Mouse (Mus musculus) right cerebral cortex, postnatal 14 days (tissue): ENCODE measurements around the gene Snai1.

Experiments
- DNase-seq: peaks from one replicate; pipeline ENCODE4 v3.0.0; 2022

Gene Snai1

GRCm38 (mm10) chr2:167528278-167528677 is 9.7 kb upstream of the Snai1 start:
- peak; percentile 42 for DNase-seq

- DNase-seq: no peak
Observed at GRCm38 (mm10) chr2:167529935-167530513, 8.0 kb upstream of the Snai1 start.

GRCm38 (mm10) chr2:167530536-167530935 is 7.5 kb upstream of the Snai1 start:
- no peak for DNase-seq

- DNase-seq: peak; percentile 48
Observed at GRCm38 (mm10) chr2:167532131-167532530, 5.9 kb upstream of the Snai1 start.

- DNase-seq: no peak
Observed at GRCm38 (mm10) chr2:167533880-167534279, 4.1 kb upstream of the Snai1 start.

GRCm38 (mm10) chr2:167536320-167536945 is 1.6 kb upstream of the Snai1 start:
- no peak for DNase-seq

- DNase-seq: no peak
Observed at GRCm38 (mm10) chr2:167538671-167539306, 794 bp downstream of the Snai1 start.

GRCm38 (mm10) chr2:167539536-167540476 is 1.8 kb downstream of the Snai1 start:
- no peak for DNase-seq

GRCm38 (mm10) chr2:167540477-167541110 is 2.6 kb downstream of the Snai1 start:
- no peak for DNase-seq

GRCm38 (mm10) chr2:167541324-167541723 is 3.3 kb downstream of the Snai1 start:
- no peak for DNase-seq

- DNase-seq: no peak
Observed at GRCm38 (mm10) chr2:167541761-167542160, 3.8 kb downstream of the Snai1 start.

GRCm38 (mm10) chr2:167542361-167542760 is 4.4 kb downstream of the Snai1 start:
- no peak for DNase-seq

GRCm38 (mm10) chr2:167543121-167544003 is 5.4 kb downstream of the Snai1 start:
- DNase-seq: no peak

GRCm38 (mm10) chr2:167544004-167544356 is 6.0 kb downstream of the Snai1 start:
- no peak for DNase-seq

GRCm38 (mm10) chr2:167544456-167544855 is 6.5 kb downstream of the Snai1 start:
- no peak for DNase-seq

GRCm38 (mm10) chr2:167546447-167547195 is 8.6 kb downstream of the Snai1 start:
- DNase-seq: no peak

GRCm38 (mm10) chr2:167547444-167547843 is 9.4 kb downstream of the Snai1 start:
- no peak for DNase-seq

- DNase-seq: no peak
Observed at GRCm38 (mm10) chr2:167548961-167549360, 11.0 kb downstream of the Snai1 start.

- DNase-seq: no peak
Observed at GRCm38 (mm10) chr2:167550341-167550854, 12.4 kb downstream of the Snai1 start.

GRCm38 (mm10) chr2:167551342-167551920 is 13.4 kb downstream of the Snai1 start:
- DNase-seq: no peak
